Mouse (Mus musculus): ENCODE results near the gene Zbed6. TPM values are rescaled to one million over a fixed set of nuclear protein-coding genes. Genes with fewer than 3 reads are reported as not detected.

Zbed6 gene
- total and polyA plus RNA-seq, 3 experiments = 1.7 to 5.3 (median 2.9) TPM

DNA sequence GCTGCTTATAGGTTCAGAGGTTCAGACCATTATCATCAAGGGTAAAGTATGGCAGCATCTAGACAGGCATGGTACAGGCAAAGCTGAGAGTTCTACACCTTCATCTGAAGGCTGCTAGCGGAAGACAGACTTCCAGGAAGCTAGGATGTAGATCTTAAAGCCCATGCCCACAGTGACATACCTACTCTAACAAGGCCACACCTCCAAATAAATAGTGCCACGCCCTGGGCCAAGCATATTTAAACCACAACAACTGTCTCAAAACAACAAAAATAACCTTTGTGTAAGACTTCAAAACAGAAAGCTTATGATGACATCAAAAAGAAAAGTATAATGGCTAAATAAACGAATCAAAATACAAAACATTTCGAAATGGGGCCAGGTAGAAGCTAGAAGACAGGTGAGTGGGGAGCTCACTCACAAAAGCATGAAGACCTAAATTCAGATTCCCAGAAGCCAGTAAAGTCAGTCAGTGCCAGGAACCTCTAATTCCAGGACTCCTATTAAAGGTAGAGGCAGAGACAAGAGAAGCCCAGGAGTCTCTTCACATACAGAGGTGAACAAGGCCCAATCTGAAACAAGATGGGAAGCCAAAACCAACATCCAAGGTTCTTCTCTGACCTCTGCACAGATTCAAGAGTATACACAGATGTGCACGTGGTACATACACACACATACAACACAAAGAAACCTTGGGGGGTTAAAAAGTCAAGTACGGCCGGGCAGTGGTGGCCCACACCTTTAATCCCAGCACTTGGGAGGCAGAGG is 10.2 kb downstream of the Zbed6 start:
- H3K4me3 ChIP-seq (replicated peaks in 1 of 3; ENCODE audit: low read depth in 2 of 3, low read length in 2 of 3, poor library complexity in 1 of 3) = no peak overlapping the region
- no peak overlapping the region for H3K9ac ChIP-seq (ENCODE audit: insufficient read depth, low read depth)
- in situ Hi-C loops (cut with MboI; ENCODE audit: low pct_ligation_motif_present, low pct_unique_long_range_greater_than_20kb, low sequenced_read_pairs) = no loop called here
- H3K4me1 ChIP-seq (ENCODE audit: control insufficient read depth in 1 of 2, insufficient read depth in 2 of 2) = peaks cover 9 to 29% of the 10 kb centered on the region in 2 experiments; a peak in 3 of 4 replicates
- H3K27me3 ChIP-seq (replicated peaks) = no peaks in the 10 kb centered on the region
- no peak overlapping the region for H3K27ac ChIP-seq (ENCODE audit: insufficient read depth, low read depth)
- H3K4me2 ChIP-seq (ENCODE audit: insufficient read depth, low read depth, poor library complexity, severe bottlenecking) = no peak overlapping the region
- dilution Hi-C loops (cut with MboI; ENCODE audit: extremely low pct_ligation_motif_present, extremely low pct_unique_long_range_greater_than_20kb, low sequenced_read_pairs) = no loop called here
- no peak for TF ChIP-seq NELFE (IDR thresholded peaks at IDR 0.05; ENCODE audit: low read depth, low read length)
- no peak for TF ChIP-seq TCF12 (IDR thresholded peaks at IDR 0.05; ENCODE audit: low read depth, low read length)
- TF ChIP-seq JUN (IDR thresholded peaks at IDR 0.05; ENCODE audit: insufficient read depth, low read depth, low read length) = no peak
- TF ChIP-seq IRF4 (IDR thresholded peaks at IDR 0.05; ENCODE audit: low read depth, low read length) = no peak
- TF ChIP-seq ZMIZ1 (IDR thresholded peaks at IDR 0.05; ENCODE audit: low read depth, low read length) = no peak
- no peak for TF ChIP-seq MAZ (IDR thresholded peaks at IDR 0.05; ENCODE audit: low read depth, low read length)
- H3K79me2 ChIP-seq (replicated peaks; ENCODE audit: control insufficient read depth, extremely low read depth, insufficient read depth, poor library complexity, severe bottlenecking) = peaks cover 69% of the 10 kb centered on the region
- H3K36me3 ChIP-seq (replicated peaks in 1 of 2; ENCODE audit: control insufficient read depth in 1 of 2, insufficient read depth in 1 of 2, low read length in 1 of 2) = peaks cover 32 to 76% of the 10 kb centered on the region in 2 experiments
- H3K9me3 ChIP-seq (replicated peaks; ENCODE audit: low read length) = no peaks in the 10 kb centered on the region
- DNase-seq (ENCODE audit: extremely low read depth) = no peak

- H3K9me3 ChIP-seq (replicated peaks; ENCODE audit: low read length) = no peaks in the 10 kb centered on the region
- in situ Hi-C loops (cut with MboI; ENCODE audit: low pct_ligation_motif_present, low pct_unique_long_range_greater_than_20kb, low sequenced_read_pairs) (no loop called here), dilution Hi-C loops (cut with MboI; ENCODE audit: extremely low pct_ligation_motif_present, extremely low pct_unique_long_range_greater_than_20kb, low sequenced_read_pairs) (no loop called here)
- H3K27ac ChIP-seq (ENCODE audit: insufficient read depth, low read depth) = peak overlapping the region; percentile 35; the same call in 1 of the 2 replicates
- no peak overlapping the region for H3K9ac ChIP-seq (ENCODE audit: insufficient read depth, low read depth)
- H3K4me3 ChIP-seq (replicated peaks in 1 of 3; ENCODE audit: low read depth in 2 of 3, low read length in 2 of 3, poor library complexity in 1 of 3) = no peak overlapping the region
- no peak for TF ChIP-seq CHD1 (IDR thresholded peaks at IDR 0.05; ENCODE audit: low read depth, low read length)
- TF ChIP-seq MXI1 (IDR thresholded peaks at IDR 0.05; ENCODE audit: low read depth, low read length) = no peak
- H3K27me3 ChIP-seq (replicated peaks) = no peaks in the 10 kb centered on the region
- no peak for DNase-seq (ENCODE audit: extremely low read depth)
- H3K4me2 ChIP-seq (ENCODE audit: insufficient read depth, low read depth, poor library complexity, severe bottlenecking) = no peak overlapping the region
- H3K4me1 ChIP-seq (ENCODE audit: control insufficient read depth in 1 of 2, insufficient read depth in 2 of 2) = peaks cover 4 to 11% of the 10 kb centered on the region in 2 experiments; a peak in 3 of 4 replicates
- H3K79me2 ChIP-seq (replicated peaks; ENCODE audit: control insufficient read depth, extremely low read depth, insufficient read depth, poor library complexity, severe bottlenecking) = peaks cover 45% of the 10 kb centered on the region
- peaks cover 55 to 90% of the 10 kb centered on the region in 2 experiments for H3K36me3 ChIP-seq (replicated peaks in 1 of 2; ENCODE audit: control insufficient read depth in 1 of 2, insufficient read depth in 1 of 2, low read length in 1 of 2)
Measured at GRCm38 (mm10) chr1:133645652-133646051, 15.0 kb downstream of the Zbed6 start.

- H3K4me2 ChIP-seq (ENCODE audit: insufficient read depth, low read depth, poor library complexity, severe bottlenecking) = no peak overlapping the region
- dilution Hi-C loops (cut with MboI; ENCODE audit: extremely low pct_ligation_motif_present, extremely low pct_unique_long_range_greater_than_20kb, low sequenced_read_pairs) = no loop called here
- no peak overlapping the region for H3K27ac ChIP-seq (ENCODE audit: insufficient read depth, low read depth)
- H3K79me2 ChIP-seq (replicated peaks; ENCODE audit: control insufficient read depth, extremely low read depth, insufficient read depth, poor library complexity, severe bottlenecking) = peaks cover 16% of the 10 kb centered on the region
- no peaks in the 10 kb centered on the region for H3K27me3 ChIP-seq (replicated peaks)
- peaks cover 80 to 99% of the 10 kb centered on the region in 2 experiments for H3K36me3 ChIP-seq (replicated peaks in 1 of 2; ENCODE audit: control insufficient read depth in 1 of 2, insufficient read depth in 1 of 2, low read length in 1 of 2)
- H3K4me1 ChIP-seq (ENCODE audit: control insufficient read depth in 1 of 2, insufficient read depth in 2 of 2) = peaks cover 3 to 6% of the 10 kb centered on the region in 2 experiments; a peak in 3 of 4 replicates
- TF ChIP-seq KAT2A (IDR thresholded peaks at IDR 0.05; ENCODE audit: insufficient replicate concordance, low read length) (no peak), SIN3A (IDR thresholded peaks at IDR 0.05; ENCODE audit: low read length) (no peak), SMC3 (IDR thresholded peaks at IDR 0.05; ENCODE audit: low read depth, low read length) (no peak), CTCF (conservative IDR thresholded peaks at IDR 0.05 in 1 of 2, IDR thresholded peaks at IDR 0.05 in 1 of 2; ENCODE audit: low read depth in 2 of 2, low read length in 2 of 2) (no peak), GABPA (IDR thresholded peaks at IDR 0.05; ENCODE audit: insufficient replicate concordance, low read depth, low read length) (no peak), CHD1 (IDR thresholded peaks at IDR 0.05; ENCODE audit: low read depth, low read length) (no peak), POLR2AphosphoS2 (IDR thresholded peaks at IDR 0.05; ENCODE audit: low read depth, low read length) (no peak), ZKSCAN1 (IDR thresholded peaks at IDR 0.05; ENCODE audit: borderline replicate concordance, low read depth, low read length) (no peak), MAX (IDR thresholded peaks at IDR 0.05; ENCODE audit: low read length) (no peak), ZMIZ1 (IDR thresholded peaks at IDR 0.05; ENCODE audit: low read depth, low read length) (no peak), E2F4 (IDR thresholded peaks at IDR 0.05; ENCODE audit: insufficient replicate concordance, low read depth, low read length) (no peak), ZC3H11A (IDR thresholded peaks at IDR 0.05; ENCODE audit: low read depth, low read length) (no peak), EP300 (IDR thresholded peaks at IDR 0.05; ENCODE audit: low read length) (no peak), PAX5 (IDR thresholded peaks at IDR 0.05; ENCODE audit: low read length) (no peak), MAFK (IDR thresholded peaks at IDR 0.05; ENCODE audit: insufficient replicate concordance, low read length) (no peak), JUND (conservative IDR thresholded peaks at IDR 0.05; ENCODE audit: low read depth, low read length) (no peak), USF2 (conservative IDR thresholded peaks at IDR 0.05; ENCODE audit: low read depth, low read length) (no peak), TBP (conservative IDR thresholded peaks at IDR 0.05; ENCODE audit: low read depth, low read length) (no peak), UBTF (IDR thresholded peaks at IDR 0.05; ENCODE audit: low read depth, low read length) (no peak), POLR2A (IDR thresholded peaks at IDR 0.05; ENCODE audit: low read depth, low read length) (no peak)
- H3K9ac ChIP-seq (ENCODE audit: insufficient read depth, low read depth) = no peak overlapping the region
- in situ Hi-C loops (cut with MboI; ENCODE audit: low pct_ligation_motif_present, low pct_unique_long_range_greater_than_20kb, low sequenced_read_pairs) = no loop called here
- no peak for DNase-seq (ENCODE audit: extremely low read depth)
- no peak overlapping the region for H3K4me3 ChIP-seq (replicated peaks in 1 of 3; ENCODE audit: low read depth in 2 of 3, low read length in 2 of 3, poor library complexity in 1 of 3)
- H3K9me3 ChIP-seq (replicated peaks; ENCODE audit: low read length) = no peaks in the 10 kb centered on the region
Measured at GRCm38 (mm10) chr1:133641163-133641562, 19.5 kb downstream of the Zbed6 start.

Measured in CH12.LX (cell line).